Comparison of ENCODE assay signal across 8 mouse cellular contexts in genomic region chr1:135811016-135811646, GRCm38 (mm10). TPM values are rescaled to one million over a fixed set of nuclear protein-coding genes. Genes with fewer than 3 reads are reported as not detected.
DNase-seq lines count a peak whose midpoint lies in the region; ATAC-seq lines count a peak whose summit lies in the region.

No protein-coding gene starts in this region.

- no peak overlapping the region for H3K4me3 ChIP-seq in embryonic facial prominence, embryonic 10.5 days
- no peak overlapping the region for H3K4me3 ChIP-seq in heart, embryonic 11.5 days (ENCODE audit: low read depth, low read length)
- no peak overlapping the region for H3K4me3 ChIP-seq in kidney, embryonic 14.5 days (ENCODE audit: low read length)
- H3K4me3 ChIP-seq in liver, embryonic 13.5 days (replicated peaks) = no peak overlapping the region
- H3K4me3 ChIP-seq in neural tube, embryonic 13.5 days = no peak overlapping the region

- no peak overlapping the region for H3K27ac ChIP-seq in embryonic facial prominence, embryonic 10.5 days (replicated peaks)
- peak overlapping the region; percentile 30; the same call in 1 of the 2 replicates for H3K27ac ChIP-seq in heart, embryonic 11.5 days (ENCODE audit: low read depth, low read length)
- no peak overlapping the region for H3K27ac ChIP-seq in kidney, embryonic 14.5 days (ENCODE audit: low read depth, low read length)
- no peak overlapping the region for H3K27ac ChIP-seq in liver, embryonic 13.5 days
- H3K27ac ChIP-seq in neural tube, embryonic 13.5 days (replicated peaks) = no peak overlapping the region

- H3K9me3 ChIP-seq in embryonic facial prominence, embryonic 10.5 days = no peaks in the 10 kb centered on the region
- no peaks in the 10 kb centered on the region for H3K9me3 ChIP-seq in heart, embryonic 11.5 days (replicated peaks; ENCODE audit: control insufficient read depth, low read length)
- H3K9me3 ChIP-seq in kidney, embryonic 14.5 days (ENCODE audit: control insufficient read depth, low read length) = no peaks in the 10 kb centered on the region
- no peaks in the 10 kb centered on the region for H3K9me3 ChIP-seq in liver, embryonic 13.5 days (replicated peaks)
- no peaks in the 10 kb centered on the region for H3K9me3 ChIP-seq in neural tube, embryonic 13.5 days

- H3K9ac ChIP-seq in heart, embryonic 11.5 days (ENCODE audit: low read depth, low read length) = no peak overlapping the region
- H3K9ac ChIP-seq in kidney, embryonic 14.5 days (ENCODE audit: low read depth, low read length) = no peak overlapping the region
- no peak overlapping the region for H3K9ac ChIP-seq in liver, embryonic 13.5 days
- no peak overlapping the region for H3K9ac ChIP-seq in neural tube, embryonic 13.5 days

- no peak overlapping the region for H3K4me2 ChIP-seq in heart, embryonic 11.5 days
- H3K4me2 ChIP-seq in kidney, embryonic 14.5 days (replicated peaks; ENCODE audit: low read depth, low read length) = no peak overlapping the region
- H3K4me2 ChIP-seq in liver, embryonic 13.5 days = no peak overlapping the region
- no peak overlapping the region for H3K4me2 ChIP-seq in neural tube, embryonic 13.5 days

- peaks cover 40% of the 10 kb centered on the region for H3K27me3 ChIP-seq in embryonic facial prominence, embryonic 10.5 days (replicated peaks; ENCODE audit: low read depth, poor library complexity, severe bottlenecking)
- no peaks in the 10 kb centered on the region for H3K27me3 ChIP-seq in heart, embryonic 11.5 days (ENCODE audit: control insufficient read depth, insufficient read depth, low read length)
- no peaks in the 10 kb centered on the region for H3K27me3 ChIP-seq in kidney, embryonic 14.5 days (ENCODE audit: control insufficient read depth, insufficient read depth, low read length)
- peaks cover 28% of the 10 kb centered on the region for H3K27me3 ChIP-seq in liver, embryonic 13.5 days
- H3K27me3 ChIP-seq in neural tube, embryonic 13.5 days = peaks cover 9% of the 10 kb centered on the region

- peak; percentile 72 for DNase-seq in A20 (ENCODE audit: low read depth, low spot score)
- peak; percentile 88 for DNase-seq in adrenal gland, postnatal 14 days
- DNase-seq in embryonic facial prominence, embryonic 10.5 days (ENCODE audit: low spot score) = peak; percentile 88
- peak; percentile 57 for DNase-seq in liver, embryonic 13.5 days
- peak; percentile 96 for DNase-seq in testis, postnatal 10 days (ENCODE audit: low spot score)

- H3K36me3 ChIP-seq in embryonic facial prominence, embryonic 10.5 days (replicated peaks) = no peaks in the 10 kb centered on the region
- H3K36me3 ChIP-seq in heart, embryonic 11.5 days (ENCODE audit: control insufficient read depth, insufficient read depth, low read length) = peaks cover 9% of the 10 kb centered on the region; the same call in 1 of the 2 replicates
- no peaks in the 10 kb centered on the region for H3K36me3 ChIP-seq in kidney, embryonic 14.5 days (ENCODE audit: control insufficient read depth, insufficient read depth, low read length)
- H3K36me3 ChIP-seq in liver, embryonic 13.5 days = no peaks in the 10 kb centered on the region
- no peaks in the 10 kb centered on the region for H3K36me3 ChIP-seq in neural tube, embryonic 13.5 days

- 33% methylated on average over 7 of the region's 7 CpGs for WGBS in embryonic facial prominence, embryonic 10.5 days
- WGBS in heart, embryonic 11.5 days (ENCODE audit: insufficient replicate concordance) = 29% methylated on average over 7 of the region's 7 CpGs
- WGBS in kidney, embryonic 14.5 days = 30% methylated on average over 7 of the region's 7 CpGs
- 30% methylated on average over 7 of the region's 7 CpGs for WGBS in liver, embryonic 13.5 days (ENCODE audit: insufficient replicate concordance)
- WGBS in neural tube, embryonic 13.5 days = 32% methylated on average over 7 of the region's 7 CpGs

- no peak for ATAC-seq in heart, embryonic 11.5 days (replicated peaks; ENCODE audit: insufficient number of reproducible peaks, low FRiP score, low TSS enrichment)
- ATAC-seq in kidney, embryonic 14.5 days (ENCODE audit: low FRiP score, low TSS enrichment) = peak; percentile 73
- ATAC-seq in liver, embryonic 13.5 days (ENCODE audit: low read depth) = no peak
- ATAC-seq in neural tube, embryonic 13.5 days (ENCODE audit: low read depth) = peak; percentile 45; the same call in 1 of the 2 replicates

- H3K4me1 ChIP-seq in embryonic facial prominence, embryonic 10.5 days = peaks cover 11% of the 10 kb centered on the region; the same call in 1 of the 2 replicates
- H3K4me1 ChIP-seq in heart, embryonic 11.5 days (ENCODE audit: control insufficient read depth, insufficient read depth, low read length) = peaks cover 27% of the 10 kb centered on the region
- no peaks in the 10 kb centered on the region; the same call in 1 of the 2 replicates for H3K4me1 ChIP-seq in kidney, embryonic 14.5 days (ENCODE audit: control insufficient read depth, insufficient read depth, low read length)
- H3K4me1 ChIP-seq in liver, embryonic 13.5 days (replicated peaks) = 0 out of 2 replicates have a peak, but pooled peaks cover 5% of the 10 kb centered on the region
- H3K4me1 ChIP-seq in neural tube, embryonic 13.5 days (replicated peaks) = peaks cover 8% of the 10 kb centered on the region

RNA-seq across cellular contexts. Expression of gene Lad1, which starts 7.3 kb away (rescaled TPM):
- 0.45 TPM in 1 of 2 replicates, not detected in the other for total RNA-seq in adrenal gland, postnatal 14 days (2021)
- polyA plus RNA-seq in embryonic facial prominence, embryonic 10.5 days (2016; fragmentation: Nextera tagmentation; extraction: Ambion mirVana) = 7.5 TPM in 2 replicates
- 2.3 and 3.1 TPM in 2 replicates for polyA plus RNA-seq in heart, embryonic 11.5 days (2014; fragmentation: Nextera tagmentation; extraction: Ambion mirVana)
- polyA plus RNA-seq in kidney, embryonic 14.5 days (2014; fragmentation: Nextera tagmentation; extraction: Ambion mirVana) = 12.1 and 19.5 TPM in 2 replicates
- polyA plus RNA-seq in liver, embryonic 13.5 days (2015; fragmentation: Nextera tagmentation; extraction: Ambion mirVana) = 0.16 and 0.68 TPM in 2 replicates
- 0.40 and 0.73 TPM in 2 replicates for polyA plus RNA-seq in neural tube, embryonic 13.5 days (2015; fragmentation: Nextera tagmentation; extraction: Ambion mirVana)

RNA-seq across cellular contexts. Expression of gene Tnnt2, which starts 25.0 kb away (rescaled TPM):
- total RNA-seq in adrenal gland, postnatal 14 days (2021) = 1.3 and 2.6 TPM in 2 replicates
- 1.1 and 4.4 TPM in 2 replicates for polyA plus RNA-seq in embryonic facial prominence, embryonic 10.5 days (2016; fragmentation: Nextera tagmentation; extraction: Ambion mirVana)
- 3,916 and 3,947 TPM in 2 replicates for polyA plus RNA-seq in heart, embryonic 11.5 days (2014; fragmentation: Nextera tagmentation; extraction: Ambion mirVana)
- polyA plus RNA-seq in kidney, embryonic 14.5 days (2014; fragmentation: Nextera tagmentation; extraction: Ambion mirVana) = 2.0 and 2.3 TPM in 2 replicates
- 4.3 and 19.2 TPM in 2 replicates for polyA plus RNA-seq in liver, embryonic 13.5 days (2015; fragmentation: Nextera tagmentation; extraction: Ambion mirVana)
- 10.9 and 22.7 TPM in 2 replicates for polyA plus RNA-seq in neural tube, embryonic 13.5 days (2015; fragmentation: Nextera tagmentation; extraction: Ambion mirVana)

RNA-seq across cellular contexts. Expression of gene Tnni1, which starts 31.9 kb away (rescaled TPM):
- total RNA-seq in adrenal gland, postnatal 14 days (2021) = 0.34 TPM in 1 of 2 replicates, not detected in the other
- polyA plus RNA-seq in embryonic facial prominence, embryonic 10.5 days (2016; fragmentation: Nextera tagmentation; extraction: Ambion mirVana) = 5.5 and 7.9 TPM in 2 replicates
- 3,442 and 3,640 TPM in 2 replicates for polyA plus RNA-seq in heart, embryonic 11.5 days (2014; fragmentation: Nextera tagmentation; extraction: Ambion mirVana)
- 18.3 and 20.3 TPM in 2 replicates for polyA plus RNA-seq in kidney, embryonic 14.5 days (2014; fragmentation: Nextera tagmentation; extraction: Ambion mirVana)
- 9.7 and 12.3 TPM in 2 replicates for polyA plus RNA-seq in liver, embryonic 13.5 days (2015; fragmentation: Nextera tagmentation; extraction: Ambion mirVana)
- 15.0 and 31.7 TPM in 2 replicates for polyA plus RNA-seq in neural tube, embryonic 13.5 days (2015; fragmentation: Nextera tagmentation; extraction: Ambion mirVana)

RNA-seq across cellular contexts. Expression of gene Phlda3, which starts 45.2 kb away (rescaled TPM):
- 44.9 and 49.5 TPM in 2 replicates for total RNA-seq in adrenal gland, postnatal 14 days (2021)
- polyA plus RNA-seq in embryonic facial prominence, embryonic 10.5 days (2016; fragmentation: Nextera tagmentation; extraction: Ambion mirVana) = 29.0 and 32.2 TPM in 2 replicates
- polyA plus RNA-seq in heart, embryonic 11.5 days (2014; fragmentation: Nextera tagmentation; extraction: Ambion mirVana) = 61.5 and 68.1 TPM in 2 replicates
- polyA plus RNA-seq in kidney, embryonic 14.5 days (2014; fragmentation: Nextera tagmentation; extraction: Ambion mirVana) = 85.6 and 102 TPM in 2 replicates
- 5.7 and 7.1 TPM in 2 replicates for polyA plus RNA-seq in liver, embryonic 13.5 days (2015; fragmentation: Nextera tagmentation; extraction: Ambion mirVana)
- polyA plus RNA-seq in neural tube, embryonic 13.5 days (2015; fragmentation: Nextera tagmentation; extraction: Ambion mirVana) = 32.1 and 32.6 TPM in 2 replicates

Comparison
In these comparisons a context has a peak if more than half of its experiments do, and no peak if none do; other contexts are left out.
1. ATAC-seq: peak in kidney, embryonic 14.5 days (single experiment) and neural tube, embryonic 13.5 days (single experiment); none in heart, embryonic 11.5 days (single experiment) and liver, embryonic 13.5 days (single experiment).
2. RNA of gene Tnnt2, which starts 25.0 kb away (polyA plus RNA-seq): 3,916 to 3,947 TPM in heart, embryonic 11.5 days; 10.9 to 22.7 TPM in neural tube, embryonic 13.5 days, 4.3 to 19.2 TPM in liver, embryonic 13.5 days, 2.0 to 2.3 TPM in kidney, embryonic 14.5 days and 1.1 to 4.4 TPM in embryonic facial prominence, embryonic 10.5 days; every median in the first group is over 100 times any median in the second.
3. RNA of gene Tnni1, which starts 31.9 kb away (polyA plus RNA-seq): 3,442 to 3,640 TPM in heart, embryonic 11.5 days; 18.3 to 20.3 TPM in kidney, embryonic 14.5 days, 15.0 to 31.7 TPM in neural tube, embryonic 13.5 days, 9.7 to 12.3 TPM in liver, embryonic 13.5 days and 5.5 to 7.9 TPM in embryonic facial prominence, embryonic 10.5 days; every median in the first group is over 100 times any median in the second.
4. Peak in every context shown above with its lines, with median percentiles within 50 percentile points of each other: DNase-seq.